8 mouse cellular contexts compared by ENCODE assay signal in genomic region chr4:141425484-141426479, GRCm38 (mm10). TPM values are rescaled to one million over a fixed set of nuclear protein-coding genes. Genes with fewer than 3 reads are reported as not detected.
DNase-seq lines count a peak whose midpoint lies in the region; ATAC-seq and TF ChIP-seq lines count a peak whose summit lies in the region.

No protein-coding gene starts in this region.

- no peak for TF ChIP-seq CTCF in small intestine, adult 2 months (IDR thresholded peaks at IDR 0.05; ENCODE audit: extremely low read depth, insufficient read length, insufficient replicate concordance, low read depth, low read length)

- peak overlapping the region; percentile 37 for H3K4me3 ChIP-seq in intestine, embryonic 14.5 days (ENCODE audit: low read depth, low read length)
- H3K4me3 ChIP-seq in megakaryocyte, embryonic 14.5 days (replicated peaks), result peak overlapping the region; percentile 38
- H3K4me3 ChIP-seq in small intestine, adult 2 months (ENCODE audit: low read depth, low read length), result peak overlapping the region; percentile 57

- peak; percentile 60 to 68 for DNase-seq in adrenal gland, adult (ENCODE audit: inconsistent age in 2 of 2, low spot score in 1 of 2)
- no peak for DNase-seq in adrenal gland, adult 8-10 months
- DNase-seq in cerebellum, postnatal 36 days, result peak; percentile 46 to 50
- DNase-seq in gastrocnemius, postnatal 10 days, result peak; percentile 58
- peak; percentile 74 for DNase-seq in intestine, embryonic 14.5 days (ENCODE audit: low spot score)
- DNase-seq in left cerebral cortex, adult 8-10 months (ENCODE audit: low spot score in 2 of 2), result peak; percentile 50 to 86

- TF ChIP-seq POLR2A in small intestine, adult 2 months (IDR thresholded peaks at IDR 0.05; ENCODE audit: low read depth, low read length), result no peak

- peak overlapping the region; percentile 29 for H3K9ac ChIP-seq in intestine, embryonic 14.5 days (ENCODE audit: low read length)

- H3K9me3 ChIP-seq in intestine, embryonic 14.5 days (ENCODE audit: control insufficient read depth, low read length), result no peaks in the 10 kb centered on the region
- no peaks in the 10 kb centered on the region for H3K9me3 ChIP-seq in megakaryocyte, embryonic 14.5 days

- H3K27me3 ChIP-seq in intestine, embryonic 14.5 days (replicated peaks; ENCODE audit: control insufficient read depth, insufficient read depth, low read length), result no peaks in the 10 kb centered on the region
- peaks cover 81% of the 10 kb centered on the region for H3K27me3 ChIP-seq in megakaryocyte, embryonic 14.5 days (replicated peaks)
- H3K27me3 ChIP-seq in small intestine, adult 2 months (ENCODE audit: control insufficient read depth, insufficient read depth, low read length), result peaks cover 6% of the 10 kb centered on the region; the same call in 1 of the 2 replicates

- H3K27ac ChIP-seq in intestine, embryonic 14.5 days (ENCODE audit: low read depth), result peak overlapping the region; percentile 12; the same call in 1 of the 2 replicates
- H3K27ac ChIP-seq in small intestine, adult 2 months (ENCODE audit: insufficient read depth, low read depth, low read length), result peak overlapping the region; percentile 32; the same call in 1 of the 2 replicates

- peak overlapping the region; percentile 58 for H3K4me2 ChIP-seq in intestine, embryonic 14.5 days (ENCODE audit: low read length)

- peaks cover 18% of the 10 kb centered on the region for H3K4me1 ChIP-seq in intestine, embryonic 14.5 days (replicated peaks; ENCODE audit: control insufficient read depth, insufficient read depth, low read length)
- H3K4me1 ChIP-seq in megakaryocyte, embryonic 14.5 days, result peaks cover 13% of the 10 kb centered on the region
- H3K4me1 ChIP-seq in small intestine, adult 2 months (ENCODE audit: control insufficient read depth, insufficient read depth, insufficient read length, low read length), result peaks cover 9% of the 10 kb centered on the region

- no peaks in the 10 kb centered on the region for H3K36me3 ChIP-seq in intestine, embryonic 14.5 days (ENCODE audit: control insufficient read depth, insufficient read depth, low read length)
- H3K36me3 ChIP-seq in megakaryocyte, embryonic 14.5 days (replicated peaks; ENCODE audit: low read length), result no peaks in the 10 kb centered on the region
- H3K36me3 ChIP-seq in small intestine, adult 2 months (ENCODE audit: control insufficient read depth, insufficient read depth, low read length), result no peaks in the 10 kb centered on the region

- 4% methylated on average over 36 of the region's 36 CpGs for WGBS in intestine, embryonic 14.5 days
- 8% methylated on average over 36 of the region's 36 CpGs for WGBS in small intestine, adult 2 months

- ATAC-seq in intestine, embryonic 14.5 days (replicated peaks; ENCODE audit: low FRiP score, low TSS enrichment, low read depth), result peak; percentile 75

RNA-seq across cellular contexts. Expression of gene Hspb7, which starts 5.2 kb away (rescaled TPM):
- under 1 TPM; 0.38 to 0.97 (median 0.57) TPM for total RNA-seq in adrenal gland, adult 8-10 months (2022)
- 100 to 1,000 TPM; 200 to 208 TPM for total RNA-seq in gastrocnemius, postnatal 10 days (2021)
- polyA plus RNA-seq in intestine, embryonic 14.5 days (2014; fragmentation: Nextera tagmentation; extraction: Ambion mirVana), result 3.5 and 3.8 TPM in 2 replicates
- under 1 TPM; 0.30 to 0.97 (median 0.73) TPM for total RNA-seq in left cerebral cortex, adult 8-10 months (2022)
- polyA plus RNA-seq in megakaryocyte, embryonic 14.5 days (2012; ENCODE audit: insufficient read depth, low replicate concordance), result not detected in 2 replicates
- 4.7 and 5.8 TPM in 2 replicates for polyA plus RNA-seq in small intestine, adult 2 months (2012; rRNA removed)

RNA-seq across cellular contexts. Expression of gene Clcnkb, which starts 10.0 kb away (rescaled TPM):
- not detected for total RNA-seq in adrenal gland, adult 8-10 months (2022)
- under 1 TPM; 0.09 to 0.45 TPM for total RNA-seq in gastrocnemius, postnatal 10 days (2021)
- 0.51 TPM in 1 of 2 replicates, not detected in the other for polyA plus RNA-seq in intestine, embryonic 14.5 days (2014; fragmentation: Nextera tagmentation; extraction: Ambion mirVana)
- total RNA-seq in left cerebral cortex, adult 8-10 months (2022), result under 1 TPM in 1 of 4 experiments, not detected in 3; 0.74 TPM
- polyA plus RNA-seq in megakaryocyte, embryonic 14.5 days (2012; ENCODE audit: insufficient read depth, low replicate concordance), result not detected in 2 replicates
- not detected in 2 replicates for polyA plus RNA-seq in small intestine, adult 2 months (2012; rRNA removed)

RNA-seq across cellular contexts. Expression of gene Srarp, which starts 10.1 kb away (rescaled TPM):
- under 1 TPM in 1 of 4 experiments, not detected in 3; 0.68 TPM for total RNA-seq in adrenal gland, adult 8-10 months (2022)
- not detected for total RNA-seq in gastrocnemius, postnatal 10 days (2021)
- 0.20 TPM in 1 of 2 replicates, not detected in the other for polyA plus RNA-seq in intestine, embryonic 14.5 days (2014; fragmentation: Nextera tagmentation; extraction: Ambion mirVana)
- total RNA-seq in left cerebral cortex, adult 8-10 months (2022), result 1 to 10 TPM; 2.8 to 4.9 (median 3.0) TPM
- polyA plus RNA-seq in megakaryocyte, embryonic 14.5 days (2012; ENCODE audit: insufficient read depth, low replicate concordance), result not detected in 2 replicates
- polyA plus RNA-seq in small intestine, adult 2 months (2012; rRNA removed), result not detected in 2 replicates

RNA-seq across cellular contexts. Expression of gene Zbtb17, which starts 18.7 kb away (rescaled TPM):
- total RNA-seq in adrenal gland, adult 8-10 months (2022), result 10 to 100 TPM; 14.8 to 25.6 (median 19.5) TPM
- total RNA-seq in gastrocnemius, postnatal 10 days (2021), result 10 to 100 TPM; 16.1 to 17.3 TPM
- polyA plus RNA-seq in intestine, embryonic 14.5 days (2014; fragmentation: Nextera tagmentation; extraction: Ambion mirVana), result 29.9 and 30.9 TPM in 2 replicates
- total RNA-seq in left cerebral cortex, adult 8-10 months (2022), result 10 to 100 TPM; 36.7 to 42.0 (median 38.0) TPM
- polyA plus RNA-seq in megakaryocyte, embryonic 14.5 days (2012; ENCODE audit: insufficient read depth, low replicate concordance), result 32.4 and 41.2 TPM in 2 replicates
- 26.3 and 47.0 TPM in 2 replicates for polyA plus RNA-seq in small intestine, adult 2 months (2012; rRNA removed)

RNA-seq across cellular contexts. Expression of gene Clcnka, which starts 27.3 kb away (rescaled TPM):
- not detected for total RNA-seq in adrenal gland, adult 8-10 months (2022)
- total RNA-seq in gastrocnemius, postnatal 10 days (2021), result 1 to 10 TPM; 1.2 to 1.3 TPM
- 0.30 TPM in 1 of 2 replicates, not detected in the other for polyA plus RNA-seq in intestine, embryonic 14.5 days (2014; fragmentation: Nextera tagmentation; extraction: Ambion mirVana)
- total RNA-seq in left cerebral cortex, adult 8-10 months (2022), result 1 to 10 TPM in 1 of 4 experiments, under 1 TPM in 1, not detected in 2; 0.39 to 1.8 TPM
- polyA plus RNA-seq in megakaryocyte, embryonic 14.5 days (2012; ENCODE audit: insufficient read depth, low replicate concordance), result not detected in 2 replicates
- 0.04 TPM in 1 of 2 replicates, not detected in the other for polyA plus RNA-seq in small intestine, adult 2 months (2012; rRNA removed)

Comparison
In these comparisons a context has a peak if more than half of its experiments do, and no peak if none do; other contexts are left out.
1. RNA of gene Hspb7, which starts 5.2 kb away (total RNA-seq): 200 to 208 TPM in gastrocnemius, postnatal 10 days; 0.30 to 0.97 TPM in left cerebral cortex, adult 8-10 months and 0.38 to 0.97 TPM in adrenal gland, adult 8-10 months; every median in the first group is over 100 times any median in the second.
2. Peak in every context shown above with its lines, with median percentiles within 50 percentile points of each other: H3K4me3 ChIP-seq.